Mouse (Mus musculus) hindlimb bud, embryonic 11.5 days (tissue): Measurements from ENCODE around the gene Sars.

Source experiments
- DNase-seq: peaks from one replicate; pipeline ENCODE4 v3.0.0-alpha.2; 2012; ENCODE audit warnings: low read depth, low spot score; ENCODE audit errors: extremely low spot score

Gene Sars

DNA sequence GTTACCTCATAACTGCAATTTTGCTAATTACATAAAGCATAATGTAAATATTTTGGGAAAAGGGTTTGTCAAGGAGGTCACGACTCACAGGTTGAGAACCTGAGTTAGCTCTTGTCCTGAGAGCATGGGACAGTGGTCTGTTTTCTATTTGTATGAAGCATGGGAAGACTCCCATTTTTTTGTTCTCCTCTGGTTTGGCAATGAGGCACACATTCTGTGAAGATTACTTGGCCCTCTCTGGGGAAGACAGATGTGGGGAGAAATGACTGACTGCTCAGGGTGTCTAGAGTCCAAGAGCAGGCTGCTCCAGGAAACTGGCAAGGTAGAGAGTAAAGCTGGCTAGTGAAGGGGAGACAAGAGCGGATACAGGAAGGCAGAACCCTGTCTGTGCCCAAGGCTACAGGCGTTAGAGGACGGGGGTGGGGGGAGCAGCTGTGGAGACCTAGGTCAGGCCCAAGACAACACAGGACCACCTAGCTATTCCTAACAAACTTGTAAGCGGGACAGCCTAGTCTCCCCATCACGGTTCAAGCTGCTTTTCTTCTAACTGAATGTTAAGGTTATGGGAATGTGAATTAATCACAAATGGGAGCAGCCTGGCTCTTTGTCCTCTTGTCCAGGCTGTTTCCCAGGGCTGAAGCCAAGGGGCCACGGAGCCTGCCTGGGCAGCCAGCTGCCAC is 19.9 kb downstream of the Sars start:
- DNase-seq = no peak

DNA sequence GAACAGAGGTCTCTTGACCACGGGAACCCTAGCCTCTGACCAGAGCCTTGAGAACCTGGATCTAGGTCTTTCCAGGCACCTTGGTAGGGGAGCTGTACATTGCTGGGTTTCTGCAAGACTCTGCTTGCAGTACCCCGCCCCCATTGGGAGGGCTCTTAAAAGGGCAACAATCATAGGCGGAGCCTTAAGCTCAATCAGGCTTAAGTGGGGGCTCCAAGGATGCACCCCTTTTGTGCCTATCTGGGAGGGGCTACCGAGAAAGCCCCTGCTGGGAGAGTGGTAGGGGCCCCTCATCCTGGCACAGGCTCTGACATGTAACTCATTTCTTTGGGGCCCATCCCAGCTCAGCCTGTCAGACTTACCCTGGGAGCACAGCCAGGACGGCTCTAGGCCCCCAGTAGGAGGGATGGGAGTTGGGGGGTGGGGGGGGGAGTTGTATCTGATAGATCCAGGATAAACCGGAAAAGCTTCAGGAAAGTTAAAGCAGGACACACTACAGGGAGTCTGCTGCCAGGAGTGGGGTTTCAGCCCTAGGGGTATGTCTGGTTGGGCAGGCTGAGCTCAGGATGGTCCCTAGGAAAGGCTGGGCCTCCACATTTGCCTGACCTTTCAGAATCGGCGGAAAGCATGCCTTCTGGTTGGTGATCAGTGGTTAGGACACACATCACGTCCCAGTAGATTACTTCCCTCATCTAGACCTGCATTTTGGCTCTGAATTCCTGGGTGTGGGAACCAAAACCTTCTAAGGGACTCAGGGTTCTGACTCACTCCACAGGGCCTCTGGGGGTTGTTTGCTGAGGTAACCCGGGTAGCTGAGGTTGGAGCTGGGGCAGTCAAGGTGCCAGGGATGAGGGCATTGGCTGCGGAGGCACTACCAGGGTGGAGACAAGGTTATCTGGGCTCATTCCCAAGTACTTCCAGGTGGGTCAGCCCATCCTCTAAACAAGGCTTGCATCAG is 20.9 kb downstream of the Sars start:
- DNase-seq = no peak

DNA sequence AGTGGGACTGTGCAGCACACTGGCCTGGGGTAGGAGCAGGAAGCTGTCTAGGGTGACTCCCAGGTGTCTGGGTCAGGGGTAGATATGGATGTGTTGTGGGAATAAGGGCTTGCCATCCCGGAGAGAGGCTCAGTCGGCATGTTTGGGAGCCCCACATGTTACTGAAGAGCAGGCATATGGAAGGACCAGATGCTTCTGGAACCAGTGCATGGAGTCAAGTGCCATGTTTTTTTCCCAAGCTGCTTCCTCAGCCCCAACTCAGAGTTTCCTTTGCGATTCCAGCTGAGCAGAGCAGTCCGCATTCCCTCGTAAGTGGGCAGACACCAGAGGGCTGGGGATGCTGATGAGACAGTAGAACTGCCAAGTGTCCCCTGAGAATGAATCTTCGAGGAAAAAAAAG is 22.0 kb downstream of the Sars start:
- DNase-seq = no peak

DNA sequence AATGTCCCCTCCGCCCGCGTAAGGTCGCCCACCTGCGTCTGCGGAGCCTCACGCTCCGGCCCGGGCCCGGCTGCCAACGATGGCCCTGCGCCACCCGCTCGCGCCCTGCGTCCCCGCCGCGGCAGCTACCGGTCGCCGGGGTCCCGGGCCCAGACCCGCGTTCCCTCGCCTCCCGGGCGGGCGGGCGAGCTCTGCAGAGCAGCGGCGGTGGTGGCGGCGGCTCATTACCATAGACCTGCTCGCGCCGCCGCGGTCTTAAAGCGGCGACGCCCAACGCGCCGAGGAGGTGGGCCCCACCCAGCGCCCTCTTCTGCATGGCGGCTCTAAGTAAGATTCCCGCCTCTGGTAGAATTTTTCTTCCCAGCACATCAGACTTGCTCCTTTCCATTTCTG is 29.2 kb downstream of the Sars start:
- DNase-seq = no peak

DNA sequence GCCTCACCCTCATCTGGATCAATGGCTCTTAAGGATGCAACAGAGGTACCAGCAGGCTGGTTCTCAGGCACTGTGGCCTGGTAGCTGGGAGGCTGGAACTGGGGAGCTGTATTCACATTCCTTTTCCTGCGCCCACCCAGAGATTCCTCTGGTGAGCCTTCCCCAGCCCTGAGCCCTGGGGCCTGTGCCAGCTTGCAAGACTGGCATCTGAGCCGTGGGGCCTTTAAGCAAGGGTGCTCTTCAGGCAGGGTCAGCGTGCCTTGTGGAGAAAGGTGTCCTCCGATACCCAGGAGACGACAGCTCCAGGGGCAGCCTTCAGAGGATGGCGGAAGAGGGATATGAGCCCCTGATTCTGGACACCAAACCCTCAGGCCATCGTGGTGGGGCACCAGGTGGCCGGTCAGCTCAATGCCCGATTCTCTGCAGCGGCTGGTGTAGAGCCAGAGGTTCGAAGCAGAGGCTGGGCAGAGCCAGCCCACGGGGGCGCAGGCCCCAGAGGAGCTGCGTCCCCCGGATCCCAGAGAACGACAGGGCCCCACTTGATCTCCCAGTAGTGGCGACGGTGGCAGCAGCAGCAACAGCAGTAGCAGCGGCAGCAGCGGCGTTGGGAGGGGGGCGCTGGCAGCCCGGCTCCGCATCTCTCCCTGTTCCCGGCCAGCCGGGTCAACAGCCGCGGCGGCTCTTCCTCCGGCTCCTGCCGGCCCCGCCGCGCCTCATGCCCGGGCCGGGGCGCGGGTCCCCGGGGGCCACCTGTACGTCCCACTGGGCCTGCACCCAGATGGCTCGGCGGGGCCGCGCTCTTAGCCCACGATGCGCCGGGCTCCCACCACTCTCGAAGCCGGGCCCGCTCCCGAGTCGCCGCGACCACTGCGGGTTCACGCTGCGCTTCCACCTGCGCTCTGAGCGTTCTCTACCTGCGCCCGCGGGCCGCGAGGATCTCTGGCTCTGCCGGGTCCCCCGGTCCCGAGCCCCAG is 29.9 kb downstream of the Sars start, which contains the start of gene Celsr2:
Celsr2 (minus strand) TSS at position 696 of the 974 bp plus-strand sequence.
- no peak for DNase-seq

DNA sequence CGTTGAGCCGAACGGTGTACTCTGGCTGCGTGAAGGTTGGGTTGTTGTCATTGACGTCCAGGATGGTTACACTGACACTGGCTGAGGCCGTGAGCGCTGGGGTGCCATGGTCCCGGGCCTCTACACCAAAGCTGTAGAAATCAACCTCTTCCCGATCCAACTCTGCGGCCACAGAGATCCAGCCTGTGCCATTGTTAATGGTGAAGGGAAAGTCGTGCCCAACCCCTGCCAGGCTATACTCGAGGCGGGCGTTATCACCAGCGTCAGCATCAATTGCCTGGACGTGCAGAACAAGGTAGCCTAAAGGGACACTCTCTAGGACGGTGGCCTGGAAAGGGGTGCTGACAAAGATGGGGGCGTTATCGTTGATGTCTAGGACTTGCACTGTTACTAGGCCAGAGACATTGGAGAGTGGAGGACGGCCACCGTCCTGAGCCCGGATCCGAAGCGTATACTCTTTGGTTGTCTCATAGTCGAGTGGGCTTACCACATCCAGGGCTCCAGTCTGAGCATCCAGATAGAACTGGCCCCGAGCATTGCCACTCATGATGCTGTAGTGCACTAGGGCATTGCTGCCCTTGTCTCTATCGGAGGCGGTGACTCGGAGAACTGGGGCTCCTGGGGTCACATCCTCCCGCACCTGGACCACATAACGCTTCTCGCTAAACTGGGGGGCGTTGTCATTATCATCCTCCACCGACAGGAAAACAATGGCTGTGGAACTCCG is 31.2 kb downstream of the Sars start:
- no peak for DNase-seq

DNA sequence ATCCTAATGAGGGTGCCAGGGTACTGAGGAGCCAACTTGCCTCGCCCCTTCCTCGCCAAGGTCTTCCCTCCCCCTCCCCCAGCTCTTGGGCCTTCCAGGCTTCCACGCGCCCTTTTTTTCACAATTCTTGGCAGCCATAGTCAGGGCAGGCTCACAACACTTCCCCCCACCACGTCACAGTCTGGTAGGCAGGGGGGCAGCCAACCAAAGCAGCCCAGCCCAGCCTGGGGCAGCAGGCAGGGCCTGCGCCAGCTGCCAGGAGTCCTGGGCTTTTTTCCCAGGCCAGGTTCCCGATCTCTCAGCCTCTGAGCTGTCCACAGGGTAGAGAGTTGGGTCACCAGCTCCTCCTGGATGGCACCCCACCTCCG is 33.3 kb downstream of the Sars start:
- DNase-seq = no peak

DNA sequence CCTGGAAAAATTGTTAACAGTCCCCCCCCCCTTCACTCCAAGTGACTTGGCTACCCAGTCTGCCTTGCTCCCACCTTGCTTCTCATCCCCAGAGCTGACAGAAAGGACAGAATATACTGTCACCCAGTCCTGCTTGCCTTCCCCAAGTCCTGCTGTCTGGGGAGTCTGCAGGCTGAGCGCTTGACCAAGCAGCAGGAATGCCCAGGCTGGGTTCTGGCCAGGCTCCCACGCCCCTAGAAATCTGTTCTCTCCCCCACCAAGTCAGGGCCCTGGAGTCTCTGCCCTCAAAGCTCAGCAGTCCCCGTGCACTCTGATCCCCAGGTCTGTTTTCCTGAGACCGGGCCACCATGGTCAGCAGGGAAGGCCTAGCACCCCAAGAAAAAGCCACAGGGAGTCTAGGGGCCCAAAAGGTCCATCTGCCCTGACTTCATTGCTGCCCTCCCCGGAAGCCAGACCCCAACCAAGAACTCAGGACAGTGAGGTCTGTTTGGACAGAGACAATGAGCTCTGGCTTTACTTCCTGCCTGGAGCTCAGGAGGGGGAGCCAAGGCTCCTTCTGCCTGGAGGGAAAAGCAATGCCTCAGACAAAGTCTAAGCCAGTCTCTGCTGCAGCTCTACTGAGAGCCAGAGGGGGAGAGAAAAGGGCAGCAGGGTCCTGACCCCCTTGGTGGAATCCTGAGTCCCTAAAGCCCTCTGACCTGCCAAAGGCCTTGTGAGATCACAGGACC is 33.8 kb downstream of the Sars start:
- no peak for DNase-seq

DNA sequence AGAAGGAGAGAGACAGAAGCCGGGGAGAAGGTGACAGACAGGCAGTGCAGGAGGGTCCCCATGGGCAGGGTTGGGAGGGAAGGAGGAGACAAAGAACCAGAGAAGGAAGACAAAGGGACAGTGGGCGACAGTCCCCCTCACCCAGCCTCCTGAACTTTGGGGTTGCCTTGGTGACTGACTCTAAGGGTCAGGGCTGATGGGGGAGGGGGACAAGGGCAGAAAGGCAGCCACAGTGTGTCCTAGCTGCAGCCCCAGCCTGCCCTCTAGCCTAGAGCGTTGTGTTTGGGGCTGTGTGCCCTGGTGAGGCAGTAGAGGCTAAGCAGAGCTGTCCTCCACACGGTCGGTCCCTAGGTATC is 34.7 kb downstream of the Sars start:
- DNase-seq = no peak

DNA sequence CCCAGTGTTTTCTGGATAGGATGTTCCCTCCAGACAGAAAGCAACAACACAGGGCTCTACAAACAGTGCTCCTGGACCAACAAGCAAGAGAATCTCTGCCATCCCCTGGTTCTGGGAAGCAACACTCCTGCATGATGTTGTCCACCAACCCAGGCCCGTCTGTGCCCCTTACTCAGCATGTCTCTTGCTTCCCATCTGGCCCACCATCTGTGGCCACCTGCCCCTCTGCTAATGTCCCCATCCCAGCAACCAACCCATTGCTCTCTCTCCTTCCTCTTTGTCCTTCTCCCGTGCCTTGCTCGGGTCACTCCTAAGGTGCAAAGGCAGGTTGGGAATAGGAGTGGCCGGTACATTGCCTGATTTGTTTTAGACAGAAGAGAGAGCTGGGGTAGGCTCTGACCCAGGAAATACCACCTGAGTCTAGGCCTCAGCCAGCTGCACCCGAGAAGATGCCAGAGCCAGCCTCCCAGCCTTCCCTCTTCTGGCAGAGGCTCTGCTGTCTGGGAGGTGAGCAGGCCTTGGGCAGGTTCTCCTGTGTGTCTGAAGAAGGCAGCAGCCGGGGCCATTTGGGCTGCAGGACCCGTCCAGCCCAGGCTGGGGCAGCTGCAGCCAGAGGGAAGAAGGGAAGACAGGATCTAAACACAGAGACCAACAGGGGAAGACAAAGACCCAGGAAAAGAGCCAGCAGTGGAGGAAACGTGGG is 35.2 kb downstream of the Sars start:
- DNase-seq = no peak

DNA sequence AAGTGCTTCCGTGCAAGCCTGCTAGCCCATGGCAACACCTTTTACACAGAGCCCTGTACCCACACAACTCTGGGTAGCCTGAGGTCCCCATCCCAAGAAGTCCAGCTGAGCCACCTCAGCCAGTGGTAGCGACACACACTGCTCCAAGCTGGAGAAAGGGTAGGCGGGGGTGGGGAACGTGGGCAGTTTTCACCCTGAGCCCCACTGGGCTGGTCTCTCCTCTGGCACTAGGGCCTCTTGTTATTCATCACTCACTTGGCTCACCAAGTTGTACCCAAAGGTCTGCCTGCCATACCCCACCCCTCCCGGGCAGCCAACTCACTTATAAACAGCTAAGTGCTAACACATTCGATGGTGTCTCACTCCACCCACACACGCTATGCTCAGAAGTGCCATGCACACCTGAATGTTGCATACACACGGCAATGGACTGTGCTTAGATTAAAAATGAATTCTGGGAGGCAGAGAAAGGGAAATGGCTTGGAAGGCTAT is 36.4 kb downstream of the Sars start:
- no peak for DNase-seq

DNA sequence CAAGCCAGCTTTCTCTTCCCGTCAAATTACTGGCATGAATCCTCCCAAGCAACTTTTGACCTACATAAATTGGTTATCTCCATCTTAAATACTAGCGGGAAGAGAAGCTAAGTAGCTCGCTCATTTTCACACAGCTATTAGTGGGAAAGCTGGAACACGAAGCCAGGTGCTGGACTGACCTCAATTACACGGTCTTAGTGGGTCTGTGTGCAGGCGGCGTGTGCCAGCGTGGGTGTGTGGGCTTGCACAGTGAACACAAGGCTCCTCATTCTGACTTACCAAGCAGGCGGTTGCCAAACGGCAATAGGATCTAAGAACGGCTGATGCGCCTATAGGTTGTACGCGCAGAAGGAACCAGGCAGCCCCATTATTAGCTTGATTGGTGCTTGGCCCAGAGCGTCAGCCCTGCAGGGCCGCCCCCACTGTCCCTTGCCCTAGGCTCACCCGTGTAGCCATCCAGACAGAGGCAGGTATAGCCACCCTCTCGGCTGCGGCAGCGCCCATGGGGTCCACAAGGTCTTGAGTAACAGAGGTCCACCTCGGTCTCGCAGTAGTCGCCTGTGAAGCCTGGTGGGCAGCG is 38.6 kb downstream of the Sars start:
- no peak for DNase-seq

DNA sequence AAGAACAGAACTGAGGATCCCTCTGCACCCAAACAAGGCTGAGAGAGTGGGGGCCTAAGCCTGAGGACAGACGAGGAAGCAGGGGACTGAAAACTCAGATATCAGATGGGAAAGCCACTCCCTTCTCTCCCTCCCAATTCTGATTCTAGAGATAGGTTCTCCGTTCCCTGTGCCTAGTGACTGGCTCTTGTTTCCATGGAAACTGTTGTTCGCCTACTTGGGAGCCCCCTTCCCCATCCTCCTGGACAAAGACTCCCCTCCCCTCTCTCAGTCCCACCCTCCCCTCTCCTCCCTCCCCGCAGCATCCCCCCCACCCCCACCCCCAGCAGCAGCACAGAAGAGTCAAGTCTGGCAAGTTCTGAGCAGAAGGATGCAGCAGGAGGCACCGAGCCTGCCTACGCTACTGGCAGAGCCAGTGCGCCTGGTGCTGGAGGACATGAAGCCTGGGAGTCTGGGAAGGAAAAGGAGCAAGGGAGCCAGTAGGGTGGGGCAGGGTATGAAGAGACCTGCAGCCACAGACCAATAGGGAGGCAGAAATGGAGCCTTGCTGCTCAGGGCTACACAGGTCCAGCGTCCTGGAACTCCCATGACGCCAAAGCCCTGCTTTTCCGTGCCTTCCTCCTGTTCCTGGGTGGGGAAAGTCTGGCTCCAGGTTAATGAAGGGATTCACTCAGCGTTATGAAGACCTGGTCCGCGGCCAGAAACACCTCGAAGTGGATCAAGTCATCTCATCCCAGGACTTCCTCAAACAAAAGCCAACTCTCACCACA is 39.3 kb downstream of the Sars start:
- no peak for DNase-seq

DNA sequence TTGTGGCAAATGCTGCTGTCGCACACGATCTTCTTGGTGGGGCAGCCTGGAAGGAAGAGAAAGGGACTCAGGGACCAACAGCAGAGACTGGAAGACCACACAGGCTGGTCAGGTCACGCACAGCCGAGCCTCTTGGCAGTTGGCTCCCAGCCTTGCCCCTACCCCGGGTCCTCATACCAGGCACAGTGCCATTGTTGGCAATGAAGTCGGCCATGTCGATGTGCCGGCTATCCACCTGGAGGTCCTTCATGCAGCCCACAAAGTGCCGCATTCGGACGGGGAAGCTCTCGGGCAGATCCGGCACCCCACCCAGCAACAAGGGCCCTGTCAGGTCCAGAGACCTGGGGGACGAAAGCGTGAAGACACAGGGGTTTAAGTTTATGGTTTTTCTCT is 42.5 kb downstream of the Sars start:
- DNase-seq = no peak

DNA sequence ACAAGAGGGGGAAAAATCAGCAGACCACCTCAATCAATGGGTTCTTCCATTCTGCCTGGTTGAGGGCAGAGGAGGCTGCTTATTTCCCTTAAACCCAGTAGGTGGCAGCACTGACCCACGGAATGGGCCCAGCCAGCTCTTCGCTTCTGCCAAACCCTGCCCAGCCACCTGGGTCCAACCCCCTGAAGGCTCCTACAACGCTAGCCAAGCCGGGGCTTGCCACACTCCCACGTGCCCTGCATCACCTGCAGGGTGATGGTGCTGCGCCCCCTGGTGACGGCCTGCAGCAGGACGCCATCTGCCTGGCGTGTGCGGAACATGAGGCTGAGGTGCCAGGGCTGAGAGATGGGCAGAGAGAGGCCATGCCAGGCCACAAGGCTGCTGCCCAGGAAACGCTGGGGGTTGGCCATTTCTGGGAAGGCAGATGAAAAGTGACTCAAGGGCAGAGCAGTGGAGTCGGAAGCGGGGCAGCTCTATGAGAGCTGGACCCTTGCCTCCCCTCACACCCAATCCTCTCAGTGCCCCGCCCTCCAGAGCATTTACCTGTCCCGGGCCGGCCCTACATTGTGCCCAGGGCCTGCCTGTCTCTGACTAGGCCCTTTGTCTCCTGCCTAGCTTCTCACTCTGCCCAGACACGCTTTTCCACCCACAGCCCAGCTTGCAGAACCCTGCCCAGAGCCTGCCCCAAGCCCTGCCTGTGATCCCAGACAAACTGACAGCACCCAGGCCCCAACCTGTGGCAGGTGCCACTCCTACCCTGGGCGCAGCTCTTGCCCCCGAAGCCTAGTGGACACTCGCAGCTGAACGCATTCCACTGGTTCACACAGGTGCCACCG is 43.1 kb downstream of the Sars start:
- peak; percentile 75 for DNase-seq

DNA sequence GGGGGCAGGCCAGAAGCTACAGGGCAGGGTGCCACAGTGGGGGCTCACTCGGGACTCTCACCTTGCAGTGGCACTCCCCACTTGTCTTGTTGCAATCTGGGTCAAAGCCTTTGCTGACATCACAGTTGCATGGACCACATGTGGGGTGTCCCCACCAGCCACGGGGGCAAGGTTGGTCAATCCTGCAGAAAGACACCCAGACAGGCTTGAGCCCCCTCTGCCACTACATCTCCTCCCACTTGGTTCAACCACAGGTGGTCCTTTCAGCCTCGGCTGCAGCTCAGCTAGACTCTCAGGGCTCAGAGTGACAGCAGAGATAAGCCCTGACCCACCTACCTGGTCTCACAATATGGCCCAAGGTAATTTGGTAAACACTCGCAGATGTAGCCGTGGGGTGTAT is 44.6 kb downstream of the Sars start:
- DNase-seq = no peak

DNA sequence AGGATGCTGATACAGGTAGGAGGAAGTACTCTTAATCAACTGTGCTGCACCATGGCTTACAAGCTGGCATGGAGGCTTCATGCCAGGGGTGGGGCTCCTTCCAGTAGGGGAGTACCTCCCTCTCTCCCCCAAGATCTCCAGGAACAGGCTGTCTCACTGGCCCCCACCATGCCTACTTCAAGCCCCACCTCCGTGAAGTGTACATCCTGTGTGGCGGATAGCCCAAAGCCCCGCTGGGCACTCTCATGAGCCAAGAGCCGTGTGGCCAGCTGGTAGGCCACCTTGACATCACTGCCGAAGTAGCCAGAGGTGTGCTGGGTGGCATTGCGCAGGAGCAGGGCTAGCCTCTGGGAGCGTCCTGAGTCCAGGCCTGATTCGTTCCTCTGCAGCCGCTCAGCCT is 46.7 kb downstream of the Sars start:
- DNase-seq = no peak
